Mouse (Mus musculus) limb, embryonic 11.5 days (tissue): ENCODE data around the gene Comtd1. TPM values are rescaled to one million over a fixed set of nuclear protein-coding genes. Genes with fewer than 3 reads are reported as not detected.

ENCODE experiments used
- ATAC-seq: fragments of 200-750 bp; cut with Nextera tagmentation; 2 replicates; pipeline ENCODE4 v1.8.0; 2017; ENCODE audit warnings: low read depth; ENCODE audit not compliant: insufficient number of reproducible peaks, low FRiP score, low TSS enrichment
- DNase-seq: peaks from one replicate; pipeline ENCODE4 v3.0.0-alpha.2; 2015; ENCODE audit warnings: low spot score
- H3K27ac ChIP-seq: fragments of 300-500 bp; sonication (generic); replicated peaks from 2 replicates; pipeline ENCODE4 v1.5.1; 2014; ENCODE audit warnings: low read depth, mild to moderate bottlenecking, low read length
- H3K27me3 ChIP-seq: fragments of 300-500 bp; sonication (generic); 2 replicates; pipeline ENCODE4 v1.6.1; 2014; ENCODE audit warnings: mild to moderate bottlenecking, low read length, mixed read lengths; ENCODE audit not compliant: control insufficient read depth, insufficient read depth
- H3K36me3 ChIP-seq: fragments of 300-500 bp; sonication (generic); 2 replicates; pipeline ENCODE4 v1.6.1; 2014; ENCODE audit warnings: mild to moderate bottlenecking, low read length, moderate library complexity, mixed read lengths; ENCODE audit not compliant: control insufficient read depth, insufficient read depth
- H3K4me1 ChIP-seq: fragments of 300-500 bp; sonication (generic); 2 replicates; pipeline ENCODE4 v1.6.1; 2014; ENCODE audit warnings: low read length, mixed read lengths; ENCODE audit not compliant: control insufficient read depth, insufficient read depth
- H3K4me2 ChIP-seq: fragments of 300-500 bp; sonication (generic); 2 replicates; pipeline ENCODE4 v1.6.1; 2014; ENCODE audit warnings: low read depth, mild to moderate bottlenecking, moderate library complexity; ENCODE audit not compliant: severe bottlenecking
- H3K4me3 ChIP-seq: fragments of 300-500 bp; sonication (generic); 2 replicates; pipeline ENCODE4 v1.5.1; 2014; ENCODE audit warnings: low read depth, low read length
- H3K9ac ChIP-seq: fragments of 300-500 bp; sonication (generic); 2 replicates; pipeline ENCODE4 v1.6.1; 2014; ENCODE audit warnings: mild to moderate bottlenecking, low read length
- H3K9me3 ChIP-seq: fragments of 300-500 bp; sonication (generic); 2 replicates; pipeline ENCODE4 v1.6.1; 2016; ENCODE audit warnings: low read length; ENCODE audit not compliant: control insufficient read depth
- WGBS: fragments of 180-500 bp; shearing (Covaris S2); extraction: QIAGEN DNeasy Blood & Tissue Kit; methylation state at CpG from one replicate; pipeline ENCODE4 v1.1.7; 2014; 5-methylcytosine and 5-hydroxymethylcytosine counted together
- polyA plus RNA-seq: library from polyadenylated mRNA; unstranded; fragments of >200 nt; fragmentation: Nextera tagmentation; extraction: Ambion mirVana; gene quantifications from 2 replicates; pipeline ENCODE4 v1.2.1, GENCODE M21; 2014

Gene Comtd1
- polyA plus RNA-seq, 1 experiment from 2014 or later, result 18.7 TPM

GRCm38 (mm10) chr14:21812590-21813162 lies 36.1 kb downstream of the Comtd1 start:
- no peaks in the 10 kb centered on the region for H3K4me1 ChIP-seq
- H3K27me3 ChIP-seq, result no peaks in the 10 kb centered on the region
- no peak overlapping the region for H3K9ac ChIP-seq
- no peak overlapping the region for H3K27ac ChIP-seq
- WGBS, result 23% methylated on average over 14 of the region's 14 CpGs
- ATAC-seq, result no peak; the same call in 1 of the 2 replicates
- H3K4me3 ChIP-seq, result no peak overlapping the region
- H3K4me2 ChIP-seq, result peak overlapping the region; percentile 12; the same call in 1 of the 2 replicates
- H3K36me3 ChIP-seq, result no peaks in the 10 kb centered on the region
- DNase-seq, result peak; percentile 75
- H3K9me3 ChIP-seq, result no peaks in the 10 kb centered on the region

GRCm38 (mm10) chr14:21811744-21812393 lies 36.9 kb downstream of the Comtd1 start:
- Histone ChIP-seq H3K4me2 (no peak overlapping the region), H3K4me1 (no peaks in the 10 kb centered on the region), H3K36me3 (no peaks in the 10 kb centered on the region), H3K4me3 (no peak overlapping the region), H3K27ac (no peak overlapping the region), H3K27me3 (no peaks in the 10 kb centered on the region), H3K9ac (no peak overlapping the region), H3K9me3 (no peaks in the 10 kb centered on the region)
- WGBS, result 85% methylated on average over 10 of the region's 10 CpGs
- DNase-seq (no peak), ATAC-seq (no peak)

- H3K4me2 ChIP-seq, result no peak overlapping the region
- no peak for ATAC-seq
- H3K9me3 ChIP-seq, result no peaks in the 10 kb centered on the region
- H3K4me3 ChIP-seq, result no peak overlapping the region
- no peaks in the 10 kb centered on the region for H3K27me3 ChIP-seq
- DNase-seq, result no peak
- WGBS, result 87% methylated on average over 4 of the region's 4 CpGs
- no peaks in the 10 kb centered on the region for H3K36me3 ChIP-seq
- no peak overlapping the region for H3K9ac ChIP-seq
- H3K4me1 ChIP-seq, result no peaks in the 10 kb centered on the region
- no peak overlapping the region for H3K27ac ChIP-seq
These were observed 37.5 kb downstream of the Comtd1 start for GRCm38 (mm10) chr14:21811301-21811700.

GRCm38 (mm10) chr14:21809418-21809817 lies 39.4 kb downstream of the Comtd1 start:
- Histone ChIP-seq H3K27me3 (no peaks in the 10 kb centered on the region), H3K9me3 (no peaks in the 10 kb centered on the region), H3K36me3 (no peaks in the 10 kb centered on the region), H3K4me3 (no peak overlapping the region), H3K4me2 (no peak overlapping the region), H3K4me1 (no peaks in the 10 kb centered on the region), H3K27ac (no peak overlapping the region), H3K9ac (no peak overlapping the region)
- ATAC-seq (no peak), DNase-seq (no peak)
- WGBS, result 96% methylated on average over 2 of the region's 2 CpGs

- DNase-seq (no peak), ATAC-seq (no peak)
- H3K4me1 ChIP-seq, result no peaks in the 10 kb centered on the region
- H3K4me2 ChIP-seq, result no peak overlapping the region
- H3K9ac ChIP-seq, result no peak overlapping the region
- H3K27me3 ChIP-seq, result no peaks in the 10 kb centered on the region
- H3K27ac ChIP-seq, result no peak overlapping the region
- no peaks in the 10 kb centered on the region for H3K9me3 ChIP-seq
- no peak overlapping the region for H3K4me3 ChIP-seq
- no peaks in the 10 kb centered on the region for H3K36me3 ChIP-seq
- 88% methylated on average over 8 of the region's 8 CpGs for WGBS
These were observed 40.4 kb downstream of the Comtd1 start for GRCm38 (mm10) chr14:21808208-21808922.

- no peak for DNase-seq
- 85% methylated on average over 3 of the region's 3 CpGs for WGBS
- H3K9ac ChIP-seq, result no peak overlapping the region
These were observed 42.1 kb downstream of the Comtd1 start for GRCm38 (mm10) chr14:21806631-21807160.

GRCm38 (mm10) chr14:21806203-21806602 lies 42.6 kb downstream of the Comtd1 start:
- no peak overlapping the region for H3K4me3 ChIP-seq
- WGBS, result 92% methylated on average over 2 of the region's 2 CpGs
- no peaks in the 10 kb centered on the region for H3K27me3 ChIP-seq
- H3K27ac ChIP-seq, result no peak overlapping the region
- no peak overlapping the region for H3K4me2 ChIP-seq
- ATAC-seq, result no peak
- H3K36me3 ChIP-seq, result no peaks in the 10 kb centered on the region; the same call in 1 of the 2 replicates
- H3K4me1 ChIP-seq, result no peaks in the 10 kb centered on the region
- DNase-seq, result no peak
- H3K9ac ChIP-seq, result no peak overlapping the region
- H3K9me3 ChIP-seq, result no peaks in the 10 kb centered on the region

More at GRCm38 (mm10) chr14:21806631-21807160, 42.1 kb downstream of the Comtd1 start:
- no peak for ATAC-seq
- Histone ChIP-seq H3K4me2 (no peak overlapping the region), H3K27me3 (no peaks in the 10 kb centered on the region), H3K4me3 (no peak overlapping the region), H3K27ac (no peak overlapping the region), H3K9me3 (no peaks in the 10 kb centered on the region), H3K4me1 (no peaks in the 10 kb centered on the region), H3K36me3 (no peaks in the 10 kb centered on the region; the same call in 1 of the 2 replicates)

- ATAC-seq, result no peak
- Histone ChIP-seq H3K4me2 (no peak overlapping the region), H3K9ac (no peak overlapping the region), H3K4me1 (no peaks in the 10 kb centered on the region), H3K27me3 (no peaks in the 10 kb centered on the region), H3K4me3 (no peak overlapping the region), H3K36me3 (no peaks in the 10 kb centered on the region; the same call in 1 of the 2 replicates), H3K27ac (no peak overlapping the region), H3K9me3 (no peaks in the 10 kb centered on the region)
- no peak for DNase-seq
- 90% methylated on average over 6 of the region's 6 CpGs for WGBS
These were observed 46.1 kb downstream of the Comtd1 start for GRCm38 (mm10) chr14:21802543-21803206.
